Mouse (Mus musculus): ENCODE results near the gene Atg14. TPM values are rescaled to one million over a fixed set of nuclear protein-coding genes. Genes with fewer than 3 reads are reported as not detected.

Gene Atg14
- polyA plus RNA-seq, 1 experiment, result 3.3 TPM

DNA sequence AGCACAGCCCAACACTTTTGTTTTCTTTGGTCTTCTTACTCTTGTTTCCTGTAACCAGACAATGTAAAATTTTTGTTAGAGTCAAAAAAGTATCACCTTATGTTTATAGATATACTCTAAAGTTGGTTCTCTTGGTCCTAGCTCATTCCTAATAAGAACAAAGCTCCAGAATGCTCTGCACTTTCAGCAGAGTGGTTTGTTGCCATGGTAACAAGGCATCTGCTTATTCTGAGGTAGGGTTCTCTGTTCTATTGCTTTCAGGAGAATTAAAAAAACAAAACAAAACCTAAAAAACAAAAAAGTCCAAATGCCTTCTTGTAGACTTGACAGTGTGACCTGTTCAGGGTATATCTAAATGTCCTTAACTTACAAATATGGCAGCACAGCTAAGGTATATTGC, 62.4 kb downstream of the Atg14 start:
- Histone ChIP-seq H3K79me3 (ENCODE audit: low read depth) (peaks cover 2% of the 10 kb centered on the region), H3K4me3 (ENCODE audit: insufficient read depth, poor library complexity, severe bottlenecking) (no peak overlapping the region), H3K27me3 (ENCODE audit: control insufficient read depth, insufficient read depth, insufficient read length) (no peaks in the 10 kb centered on the region), H3ac (ENCODE audit: control insufficient read depth, insufficient read length, low read depth) (no peak overlapping the region), H3K79me2 (ENCODE audit: control insufficient read depth, insufficient read depth) (peaks cover 18% of the 10 kb centered on the region), H3K36me3 (ENCODE audit: control insufficient read depth, insufficient read depth) (peaks cover 4% of the 10 kb centered on the region)
- TF ChIP-seq MYOD1 (IDR thresholded peaks at IDR 0.05; ENCODE audit: control insufficient read depth, insufficient read length, low read depth) (no peak), CEBPB (IDR thresholded peaks at IDR 0.05; ENCODE audit: low read depth) (no peak), USF1 (IDR thresholded peaks at IDR 0.05; ENCODE audit: low read depth) (no peak), CTCF (IDR thresholded peaks at IDR 0.05; ENCODE audit: control insufficient read depth, insufficient read depth, insufficient read length) (no peak), MYOG (IDR thresholded peaks at IDR 0.05; ENCODE audit: control insufficient read depth, extremely low read depth, insufficient read length) (no peak), MAX (IDR thresholded peaks at IDR 0.05) (no peak)

DNA sequence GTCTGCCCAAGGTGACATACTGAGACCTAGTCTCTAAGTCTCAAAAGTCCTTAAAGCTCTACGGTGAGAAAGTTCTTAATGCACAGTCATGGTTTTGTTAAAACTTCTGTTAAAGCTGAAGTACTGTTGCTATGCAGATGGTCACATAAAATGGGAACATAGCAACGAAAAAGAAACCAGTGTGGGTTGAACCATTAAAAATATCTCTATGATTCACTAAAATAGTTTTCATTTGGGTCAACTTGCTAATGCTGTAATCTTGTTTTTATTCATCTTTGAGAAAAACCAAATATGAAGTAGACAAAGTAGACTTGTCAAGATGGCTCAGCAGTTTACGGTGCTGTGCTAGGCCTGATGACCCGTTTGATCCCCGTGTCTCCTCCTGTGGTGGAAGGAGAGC, 63.8 kb downstream of the Atg14 start:
- Histone ChIP-seq H3ac (ENCODE audit: control insufficient read depth, insufficient read length, low read depth) (no peak overlapping the region), H3K27me3 (ENCODE audit: control insufficient read depth, insufficient read depth, insufficient read length) (no peaks in the 10 kb centered on the region), H3K79me2 (ENCODE audit: control insufficient read depth, insufficient read depth) (peaks cover 10% of the 10 kb centered on the region), H3K79me3 (ENCODE audit: low read depth) (peaks cover 2% of the 10 kb centered on the region), H3K36me3 (ENCODE audit: control insufficient read depth, insufficient read depth) (peaks cover 4% of the 10 kb centered on the region), H3K4me3 (ENCODE audit: insufficient read depth, poor library complexity, severe bottlenecking) (no peak overlapping the region)
- TF ChIP-seq CEBPB (IDR thresholded peaks at IDR 0.05; ENCODE audit: low read depth), result no peak
- TF ChIP-seq FOSL1 (IDR thresholded peaks at IDR 0.05; ENCODE audit: insufficient read depth, low read length, poor library complexity, severe bottlenecking), result no peak
- no peak for TF ChIP-seq CTCF (IDR thresholded peaks at IDR 0.05; ENCODE audit: control insufficient read depth, insufficient read depth, insufficient read length)
- TF ChIP-seq MAX (IDR thresholded peaks at IDR 0.05), result no peak
- TF ChIP-seq MYOD1 (IDR thresholded peaks at IDR 0.05; ENCODE audit: control insufficient read depth, insufficient read length, low read depth), result no peak
- TF ChIP-seq MYOG (IDR thresholded peaks at IDR 0.05; ENCODE audit: control insufficient read depth, extremely low read depth, insufficient read length), result no peak
- TF ChIP-seq USF1 (IDR thresholded peaks at IDR 0.05; ENCODE audit: low read depth), result no peak

DNA sequence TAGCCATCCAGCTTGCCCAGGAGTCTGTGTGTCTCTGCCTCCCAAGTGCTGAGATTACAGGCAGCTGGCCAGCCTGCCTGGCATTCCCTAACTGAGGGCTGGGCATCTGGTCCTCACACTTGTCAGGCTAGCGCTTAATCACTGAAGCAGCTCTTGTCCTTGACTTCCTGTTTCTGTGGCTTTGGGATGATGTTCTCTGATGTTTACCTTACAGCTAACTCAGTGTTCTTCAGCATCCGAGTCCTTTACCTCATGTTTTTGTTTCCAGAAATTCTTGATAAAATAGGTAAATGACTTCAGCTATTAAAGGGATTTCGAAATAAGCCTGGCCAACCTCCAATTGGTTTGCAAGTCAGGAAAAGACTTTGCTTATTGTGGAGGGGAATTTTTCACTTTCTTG, 66.4 kb downstream of the Atg14 start:
- no peak overlapping the region for H3ac ChIP-seq (ENCODE audit: control insufficient read depth, insufficient read length, low read depth)
- peaks cover 4% of the 10 kb centered on the region for H3K79me3 ChIP-seq (ENCODE audit: low read depth)
- H3K4me3 ChIP-seq (ENCODE audit: insufficient read depth, poor library complexity, severe bottlenecking), result no peak overlapping the region
- peaks cover 8% of the 10 kb centered on the region for H3K79me2 ChIP-seq (ENCODE audit: control insufficient read depth, insufficient read depth)
- H3K36me3 ChIP-seq (ENCODE audit: control insufficient read depth, insufficient read depth), result peaks cover 4% of the 10 kb centered on the region
- H3K27me3 ChIP-seq (ENCODE audit: control insufficient read depth, insufficient read depth, insufficient read length), result no peaks in the 10 kb centered on the region
- TF ChIP-seq FOSL1 (IDR thresholded peaks at IDR 0.05; ENCODE audit: insufficient read depth, low read length, poor library complexity, severe bottlenecking) (no peak), CEBPB (IDR thresholded peaks at IDR 0.05; ENCODE audit: low read depth) (no peak), MYOD1 (IDR thresholded peaks at IDR 0.05; ENCODE audit: control insufficient read depth, insufficient read length, low read depth) (no peak), CTCF (IDR thresholded peaks at IDR 0.05; ENCODE audit: control insufficient read depth, insufficient read depth, insufficient read length) (no peak), USF1 (IDR thresholded peaks at IDR 0.05; ENCODE audit: low read depth) (no peak), MAX (IDR thresholded peaks at IDR 0.05) (no peak), MYOG (IDR thresholded peaks at IDR 0.05; ENCODE audit: control insufficient read depth, extremely low read depth, insufficient read length) (no peak)

DNA sequence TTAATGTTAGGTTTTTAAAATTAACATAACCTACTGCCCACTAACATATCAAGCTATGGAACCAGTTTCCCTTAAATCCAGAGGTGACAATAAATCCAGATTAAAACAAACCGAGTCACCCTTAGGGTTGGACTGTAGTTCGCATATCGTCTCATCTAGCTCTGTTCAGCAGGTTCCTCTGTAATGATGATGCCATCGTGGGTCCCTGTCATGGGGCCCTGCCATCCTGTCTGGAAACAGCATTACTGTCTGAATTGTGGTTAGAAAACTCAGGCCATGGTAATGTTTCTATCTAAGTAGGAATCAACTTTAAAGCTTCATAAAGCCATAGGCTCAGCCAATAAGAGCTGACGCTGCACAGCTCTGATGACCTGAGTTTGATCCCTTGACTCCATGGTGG, 71.8 kb downstream of the Atg14 start:
- Histone ChIP-seq H3K79me3 (ENCODE audit: low read depth) (peaks cover 3% of the 10 kb centered on the region), H3K4me3 (ENCODE audit: insufficient read depth, poor library complexity, severe bottlenecking) (no peak overlapping the region), H3K36me3 (ENCODE audit: control insufficient read depth, insufficient read depth) (no peaks in the 10 kb centered on the region), H3ac (ENCODE audit: control insufficient read depth, insufficient read length, low read depth) (no peak overlapping the region), H3K79me2 (ENCODE audit: control insufficient read depth, insufficient read depth) (peaks cover 12% of the 10 kb centered on the region), H3K27me3 (ENCODE audit: control insufficient read depth, insufficient read depth, insufficient read length) (no peaks in the 10 kb centered on the region)
- no peak for TF ChIP-seq CEBPB (IDR thresholded peaks at IDR 0.05; ENCODE audit: low read depth)
- TF ChIP-seq USF1 (IDR thresholded peaks at IDR 0.05; ENCODE audit: low read depth), result no peak

DNA sequence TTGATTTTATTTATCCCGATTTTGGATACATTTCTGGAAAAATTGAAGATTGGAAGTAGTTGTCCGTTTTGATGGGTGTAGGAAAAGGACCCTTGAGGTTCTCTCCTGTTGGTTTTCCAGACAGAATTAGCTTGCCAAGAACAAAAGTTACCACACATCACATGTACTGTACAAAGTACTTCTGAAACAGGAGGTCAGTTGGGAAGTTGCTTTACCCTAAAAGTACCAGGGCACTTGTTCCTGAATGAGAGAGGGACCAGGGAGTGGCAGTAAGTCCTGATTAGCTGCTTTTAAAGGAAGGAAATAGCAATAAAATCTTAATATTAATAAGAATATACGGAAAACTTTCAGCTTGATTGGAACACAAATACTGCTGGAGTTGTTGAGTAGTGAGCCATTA, 73.3 kb downstream of the Atg14 start:
- H3K4me3 ChIP-seq (ENCODE audit: insufficient read depth, poor library complexity, severe bottlenecking), result no peak overlapping the region
- H3K36me3 ChIP-seq (ENCODE audit: control insufficient read depth, insufficient read depth), result no peaks in the 10 kb centered on the region
- TF ChIP-seq MYOG (IDR thresholded peaks at IDR 0.05; ENCODE audit: control insufficient read depth, extremely low read depth, insufficient read length) (no peak), USF1 (IDR thresholded peaks at IDR 0.05; ENCODE audit: low read depth) (no peak), CTCF (IDR thresholded peaks at IDR 0.05; ENCODE audit: control insufficient read depth, insufficient read depth, insufficient read length) (no peak), CEBPB (IDR thresholded peaks at IDR 0.05; ENCODE audit: low read depth) (no peak), MYOD1 (IDR thresholded peaks at IDR 0.05; ENCODE audit: control insufficient read depth, insufficient read length, low read depth) (no peak), MAX (IDR thresholded peaks at IDR 0.05) (no peak), FOSL1 (IDR thresholded peaks at IDR 0.05; ENCODE audit: insufficient read depth, low read length, poor library complexity, severe bottlenecking) (no peak)
- no peaks in the 10 kb centered on the region for H3K27me3 ChIP-seq (ENCODE audit: control insufficient read depth, insufficient read depth, insufficient read length)
- peaks cover 24% of the 10 kb centered on the region for H3K79me2 ChIP-seq (ENCODE audit: control insufficient read depth, insufficient read depth)
- H3ac ChIP-seq (ENCODE audit: control insufficient read depth, insufficient read length, low read depth), result no peak overlapping the region
- peaks cover 3% of the 10 kb centered on the region for H3K79me3 ChIP-seq (ENCODE audit: low read depth)

DNA sequence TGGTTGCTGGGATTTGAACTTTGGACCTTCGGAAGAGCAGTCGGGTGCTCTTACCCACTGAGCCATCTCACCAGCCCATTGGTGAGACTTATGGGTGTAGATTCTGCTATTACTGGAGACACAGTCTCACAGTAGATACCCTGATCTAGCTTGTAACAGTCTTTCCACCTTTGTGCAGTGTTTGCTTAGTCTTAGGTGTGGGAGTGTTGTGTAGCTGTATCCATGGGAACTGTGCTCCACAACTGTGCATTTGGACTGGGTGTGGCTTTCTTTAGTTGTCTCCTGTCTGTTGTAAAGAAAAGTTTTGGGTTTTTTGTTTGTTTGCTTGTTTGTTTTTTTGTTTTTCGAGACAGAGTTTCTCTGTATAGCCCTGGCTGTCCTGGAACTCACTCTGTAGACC, 74.5 kb downstream of the Atg14 start:
- Histone ChIP-seq H3K79me2 (ENCODE audit: control insufficient read depth, insufficient read depth) (peaks cover 35% of the 10 kb centered on the region), H3K4me3 (ENCODE audit: insufficient read depth, poor library complexity, severe bottlenecking) (no peak overlapping the region)
- TF ChIP-seq MAX (IDR thresholded peaks at IDR 0.05) (no peak), MYOG (IDR thresholded peaks at IDR 0.05; ENCODE audit: control insufficient read depth, extremely low read depth, insufficient read length) (no peak), CTCF (IDR thresholded peaks at IDR 0.05; ENCODE audit: control insufficient read depth, insufficient read depth, insufficient read length) (no peak), FOSL1 (IDR thresholded peaks at IDR 0.05; ENCODE audit: insufficient read depth, low read length, poor library complexity, severe bottlenecking) (no peak)

More for the DNA sequence above, 74.5 kb downstream of the Atg14 start:
- no peaks in the 10 kb centered on the region for H3K36me3 ChIP-seq (ENCODE audit: control insufficient read depth, insufficient read depth)
- H3K27me3 ChIP-seq (ENCODE audit: control insufficient read depth, insufficient read depth, insufficient read length), result no peaks in the 10 kb centered on the region
- no peak overlapping the region for H3ac ChIP-seq (ENCODE audit: control insufficient read depth, insufficient read length, low read depth)
- peaks cover 1% of the 10 kb centered on the region for H3K79me3 ChIP-seq (ENCODE audit: low read depth)
